Comparison of ENCODE assay signal across 8 mouse cellular contexts in genomic region chr10:42860159-42860911, GRCm38 (mm10). TPM values are rescaled to one million over a fixed set of nuclear protein-coding genes. Genes with fewer than 3 reads are reported as not detected.
A peak's percentile ranks its signal among the peaks of the same experiment; 100 is the strongest.
DNase-seq lines count a peak whose midpoint lies in the region; ATAC-seq and TF ChIP-seq lines count a peak whose summit lies in the region.

Gene Scml4, plus strand, starts transcription at chr10:42860370.

- DNase-seq in CD4-positive, CD25-positive, alpha-beta regulatory T cell, adult 2 months (ENCODE audit: low read depth, low spot score): peak; percentile 94
- DNase-seq in ZHBTc4 (ENCODE audit: low read depth, low spot score): peak; percentile 56
- peak; percentile 65 for DNase-seq in neural tube, embryonic 11.5 days (ENCODE audit: low spot score)
- DNase-seq in thymus, adult 2 months: peak; percentile 66
- DNase-seq in cerebellum, adult 9-11 months: no peak

- 14% methylated on average over 17 of the region's 17 CpGs for WGBS in forebrain, embryonic 15.5 days
- WGBS in intestine, embryonic 16.5 days: 43% methylated on average over 17 of the region's 17 CpGs
- WGBS in liver, embryonic 16.5 days (ENCODE audit: insufficient replicate concordance): 28% methylated on average over 17 of the region's 17 CpGs
- WGBS in neural tube, embryonic 11.5 days: 38% methylated on average over 17 of the region's 17 CpGs
- WGBS in thymus, adult 2 months: 4% methylated on average over 17 of the region's 17 CpGs

- peak within 1 kb of the TSS; percentile 42 for H3K4me3 ChIP-seq in forebrain, embryonic 15.5 days
- 0 out of 2 replicates have a peak within 1 kb of the TSS, but pooled peaks have one; percentile 11 for H3K4me3 ChIP-seq in intestine, embryonic 16.5 days (ENCODE audit: low read length)
- H3K4me3 ChIP-seq in liver, embryonic 16.5 days (ENCODE audit: low read depth, low read length): peak within 1 kb of the TSS; percentile 18; the same call in 1 of the 2 replicates
- 0 out of 2 replicates have a peak within 1 kb of the TSS, but pooled peaks have one; percentile 1 for H3K4me3 ChIP-seq in neural tube, embryonic 11.5 days (ENCODE audit: low read depth, low read length)
- peak within 1 kb of the TSS; percentile 89 for H3K4me3 ChIP-seq in thymus, adult 2 months (ENCODE audit: control insufficient read depth, insufficient read depth, low read length)

- peaks cover 54% of the 10 kb centered on the region for H3K4me1 ChIP-seq in forebrain, embryonic 15.5 days
- peaks cover 25% of the 10 kb centered on the region for H3K4me1 ChIP-seq in intestine, embryonic 16.5 days (ENCODE audit: control insufficient read depth, insufficient read depth, low read length)
- peaks cover 3% of the 10 kb centered on the region; the same call in 1 of the 2 replicates for H3K4me1 ChIP-seq in liver, embryonic 16.5 days (ENCODE audit: control insufficient read depth, low read depth, low read length)
- H3K4me1 ChIP-seq in neural tube, embryonic 11.5 days (ENCODE audit: control insufficient read depth, insufficient read depth, low read length): peaks cover 12% of the 10 kb centered on the region
- peaks cover 19% of the 10 kb centered on the region for H3K4me1 ChIP-seq in thymus, adult 2 months (replicated peaks; ENCODE audit: control insufficient read depth, insufficient read depth, low read length)

- H3K9me3 ChIP-seq in forebrain, embryonic 15.5 days: no peaks in the 10 kb centered on the region
- H3K9me3 ChIP-seq in intestine, embryonic 16.5 days (ENCODE audit: control insufficient read depth, low read length): peaks cover 7% of the 10 kb centered on the region; the same call in 1 of the 2 replicates
- H3K9me3 ChIP-seq in liver, embryonic 16.5 days (replicated peaks; ENCODE audit: control insufficient read depth, low read length): no peaks in the 10 kb centered on the region
- H3K9me3 ChIP-seq in neural tube, embryonic 11.5 days (ENCODE audit: control insufficient read depth, low read length): no peaks in the 10 kb centered on the region

- H3K9ac ChIP-seq in forebrain, embryonic 15.5 days (replicated peaks): peak within 1 kb of the TSS; percentile 53
- 0 out of 2 replicates have a peak within 1 kb of the TSS, but pooled peaks have one; percentile 32 for H3K9ac ChIP-seq in intestine, embryonic 16.5 days (ENCODE audit: low read depth, low read length)
- no peak within 1 kb of the TSS for H3K9ac ChIP-seq in liver, embryonic 16.5 days (ENCODE audit: low read depth, low read length)
- H3K9ac ChIP-seq in neural tube, embryonic 11.5 days (ENCODE audit: low read length): 0 out of 2 replicates have a peak within 1 kb of the TSS, but pooled peaks have one; percentile 6

- ATAC-seq in forebrain, embryonic 15.5 days (replicated peaks): peak; percentile 78
- peak; percentile 63 for ATAC-seq in intestine, embryonic 16.5 days
- ATAC-seq in liver, embryonic 16.5 days (ENCODE audit: low read depth): no peak
- peak; percentile 84 for ATAC-seq in neural tube, embryonic 11.5 days (ENCODE audit: insufficient read depth, low FRiP score, low TSS enrichment)

- TF ChIP-seq POLR2A in thymus, adult 2 months (IDR thresholded peaks at IDR 0.05; ENCODE audit: control insufficient read depth, extremely low read depth, insufficient read depth, low read length, poor library complexity): 0 out of 2 replicates have a peak, but pooled peaks have one; percentile 41

- peak within 1 kb of the TSS; percentile 56 for H3K4me2 ChIP-seq in forebrain, embryonic 15.5 days (replicated peaks)
- H3K4me2 ChIP-seq in intestine, embryonic 16.5 days (ENCODE audit: low read depth, low read length): peak within 1 kb of the TSS; percentile 37
- H3K4me2 ChIP-seq in liver, embryonic 16.5 days (ENCODE audit: low read depth, low read length): 0 out of 2 replicates have a peak within 1 kb of the TSS, but pooled peaks have one; percentile 26
- H3K4me2 ChIP-seq in neural tube, embryonic 11.5 days (ENCODE audit: low read depth): peak within 1 kb of the TSS; percentile 25

- H3K27ac ChIP-seq in forebrain, embryonic 15.5 days (replicated peaks): peak within 1 kb of the TSS; percentile 86
- H3K27ac ChIP-seq in intestine, embryonic 16.5 days (ENCODE audit: low read length): peak within 1 kb of the TSS; percentile 54
- H3K27ac ChIP-seq in liver, embryonic 16.5 days (ENCODE audit: low read length): no peak within 1 kb of the TSS
- peak within 1 kb of the TSS; percentile 60; the same call in 1 of the 2 replicates for H3K27ac ChIP-seq in neural tube, embryonic 11.5 days (ENCODE audit: low read depth, low read length)
- peak within 1 kb of the TSS; percentile 90 for H3K27ac ChIP-seq in thymus, adult 2 months (ENCODE audit: control insufficient read depth, insufficient read depth, low read length)

- no peaks in the 10 kb centered on the region for H3K36me3 ChIP-seq in forebrain, embryonic 15.5 days
- H3K36me3 ChIP-seq in intestine, embryonic 16.5 days (ENCODE audit: control insufficient read depth, insufficient read depth, low read length): no peaks in the 10 kb centered on the region
- no peaks in the 10 kb centered on the region for H3K36me3 ChIP-seq in liver, embryonic 16.5 days (ENCODE audit: control insufficient read depth, insufficient read depth)
- no peaks in the 10 kb centered on the region for H3K36me3 ChIP-seq in neural tube, embryonic 11.5 days (ENCODE audit: control insufficient read depth, insufficient read depth, low read length)
- no peaks in the 10 kb centered on the region for H3K36me3 ChIP-seq in thymus, adult 2 months (ENCODE audit: control insufficient read depth, insufficient read depth, low read length)

- peaks cover 8% of the 10 kb centered on the region; the same call in 1 of the 2 replicates for H3K27me3 ChIP-seq in forebrain, embryonic 15.5 days
- no peaks in the 10 kb centered on the region for H3K27me3 ChIP-seq in intestine, embryonic 16.5 days (replicated peaks; ENCODE audit: control insufficient read depth, insufficient read depth, low read length)
- no peaks in the 10 kb centered on the region for H3K27me3 ChIP-seq in liver, embryonic 16.5 days (ENCODE audit: control insufficient read depth, insufficient read depth, low read depth, low read length)
- no peaks in the 10 kb centered on the region for H3K27me3 ChIP-seq in neural tube, embryonic 11.5 days (ENCODE audit: control insufficient read depth, insufficient read depth, low read length)
- H3K27me3 ChIP-seq in thymus, adult 2 months (ENCODE audit: control insufficient read depth, insufficient read depth, low read length): no peaks in the 10 kb centered on the region

- no peak for TF ChIP-seq CTCF in thymus, adult 2 months (IDR thresholded peaks at IDR 0.05; ENCODE audit: borderline replicate concordance, control insufficient read depth, extremely low read depth, insufficient read depth, low read length, poor library complexity)

RNA-seq across cellular contexts. Expression of gene Scml4, which starts in this region (rescaled TPM):
- polyA plus RNA-seq in forebrain, embryonic 15.5 days (2015; fragmentation: Nextera tagmentation; extraction: Ambion mirVana): 9.2 and 9.6 TPM in 2 replicates
- polyA plus RNA-seq in intestine, embryonic 16.5 days (2015; fragmentation: Nextera tagmentation; extraction: Ambion mirVana): 34.1 and 35.9 TPM in 2 replicates
- polyA plus RNA-seq in liver, embryonic 16.5 days (2015; fragmentation: Nextera tagmentation; extraction: Ambion mirVana): 0.49 and 0.91 TPM in 2 replicates
- 1.7 and 3.7 TPM in 2 replicates for polyA plus RNA-seq in neural tube, embryonic 11.5 days (2014; fragmentation: Nextera tagmentation; extraction: Ambion mirVana)
- 32.9 and 42.5 TPM in 2 replicates for polyA plus RNA-seq in thymus, adult 2 months (2012; rRNA removed)

Comparison
In these comparisons a context has a peak if more than half of its experiments do, and no peak if none do; other contexts are left out.
1. H3K4me3 ChIP-seq: peak in every context shown above with its lines; median percentile 89 in thymus, adult 2 months; 42 in forebrain, embryonic 15.5 days; 18 in liver, embryonic 16.5 days; 11 in intestine, embryonic 16.5 days; 1 in neural tube, embryonic 11.5 days.